Mouse (Mus musculus): ENCODE results near the gene Plaa. TPM values are rescaled to one million over a fixed set of nuclear protein-coding genes. Genes with fewer than 3 reads are reported as not detected.

The Plaa gene
- total and polyA plus RNA-seq, 3 experiments, result 61.0 to 136 (median 134) TPM

DNA sequence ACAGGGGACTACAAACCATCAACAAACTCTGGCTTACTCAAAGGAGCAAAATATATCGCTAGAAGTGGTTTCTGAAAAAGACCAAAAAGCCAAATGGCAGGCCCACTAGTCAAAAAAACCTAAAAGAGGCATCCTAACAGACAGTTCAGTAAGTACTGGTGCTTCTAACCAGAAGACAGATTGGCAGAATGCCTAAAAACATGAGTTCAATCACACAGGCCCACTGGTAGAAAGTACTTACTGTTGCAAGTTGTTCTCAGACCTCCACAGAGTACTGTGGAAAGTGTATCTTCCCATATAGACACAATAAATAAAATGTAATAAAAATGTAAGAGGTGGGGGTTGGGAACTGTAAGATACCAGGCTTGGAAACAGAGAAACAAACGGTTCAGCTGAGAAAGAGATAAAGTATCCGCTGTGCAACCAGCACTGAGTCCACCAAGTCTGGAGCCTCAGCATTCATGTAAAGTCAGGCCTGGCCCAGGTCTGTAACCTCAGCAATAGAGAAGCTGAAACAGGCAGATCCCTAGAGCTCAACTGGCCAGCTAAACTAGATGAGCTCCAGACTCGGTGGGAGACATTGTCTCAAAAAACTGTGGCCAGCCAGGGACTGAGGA is 11.2 kb downstream of the Plaa start:
- Histone ChIP-seq H3K4me3 (replicated peaks in 1 of 3; ENCODE audit: low read depth in 2 of 3, low read length in 2 of 3, poor library complexity in 1 of 3) (no peak overlapping the region), H3K36me3 (replicated peaks in 1 of 2; ENCODE audit: control insufficient read depth in 1 of 2, insufficient read depth in 1 of 2, low read length in 1 of 2) (peaks cover 0 to 26% of the 10 kb centered on the region in 2 experiments), H3K79me2 (replicated peaks; ENCODE audit: control insufficient read depth, extremely low read depth, insufficient read depth, poor library complexity, severe bottlenecking) (peaks cover 37% of the 10 kb centered on the region), H3K27me3 (replicated peaks) (no peaks in the 10 kb centered on the region), H3K4me1 (ENCODE audit: control insufficient read depth in 1 of 2, insufficient read depth in 2 of 2) (peaks cover 2 to 17% of the 10 kb centered on the region in 2 experiments; a peak in 2 of 4 replicates), H3K9ac (ENCODE audit: insufficient read depth, low read depth) (no peak overlapping the region), H3K27ac (ENCODE audit: insufficient read depth, low read depth) (no peak overlapping the region), H3K9me3 (replicated peaks; ENCODE audit: low read length) (no peaks in the 10 kb centered on the region), H3K4me2 (ENCODE audit: insufficient read depth, low read depth, poor library complexity, severe bottlenecking) (no peak overlapping the region)
- DNase-seq (ENCODE audit: extremely low read depth), result no peak
- dilution Hi-C loops (cut with MboI; ENCODE audit: extremely low pct_ligation_motif_present, extremely low pct_unique_long_range_greater_than_20kb, low sequenced_read_pairs) (no loop called here), in situ Hi-C loops (cut with MboI; ENCODE audit: low pct_ligation_motif_present, low pct_unique_long_range_greater_than_20kb, low sequenced_read_pairs) (no loop called here)
- TF ChIP-seq PAX5 (IDR thresholded peaks at IDR 0.05; ENCODE audit: low read length), result no peak
- TF ChIP-seq TCF12 (IDR thresholded peaks at IDR 0.05; ENCODE audit: low read depth, low read length), result no peak
- no peak for TF ChIP-seq E2F4 (IDR thresholded peaks at IDR 0.05; ENCODE audit: insufficient replicate concordance, low read depth, low read length)
- TF ChIP-seq POLR2A (IDR thresholded peaks at IDR 0.05; ENCODE audit: low read depth, low read length), result no peak
- TF ChIP-seq ZNF384 (IDR thresholded peaks at IDR 0.05; ENCODE audit: low read depth, low read length), result no peak
- no peak for TF ChIP-seq MAX (IDR thresholded peaks at IDR 0.05; ENCODE audit: low read length)
- no peak for TF ChIP-seq MXI1 (IDR thresholded peaks at IDR 0.05; ENCODE audit: low read depth, low read length)
- TF ChIP-seq ZKSCAN1 (IDR thresholded peaks at IDR 0.05; ENCODE audit: borderline replicate concordance, low read depth, low read length), result no peak
- no peak for TF ChIP-seq SMC3 (IDR thresholded peaks at IDR 0.05; ENCODE audit: low read depth, low read length)
- no peak for TF ChIP-seq RCOR1 (conservative IDR thresholded peaks at IDR 0.05; ENCODE audit: low read depth, low read length)
- TF ChIP-seq MAZ (IDR thresholded peaks at IDR 0.05; ENCODE audit: low read depth, low read length), result no peak
- TF ChIP-seq KAT2A (IDR thresholded peaks at IDR 0.05; ENCODE audit: insufficient replicate concordance, low read length), result no peak
- no peak for TF ChIP-seq HCFC1 (IDR thresholded peaks at IDR 0.05; ENCODE audit: low read depth, low read length)
- no peak for TF ChIP-seq USF1 (IDR thresholded peaks at IDR 0.05; ENCODE audit: low read depth, low read length)
- TF ChIP-seq POLR2AphosphoS2 (IDR thresholded peaks at IDR 0.05; ENCODE audit: low read depth, low read length), result no peak

DNA sequence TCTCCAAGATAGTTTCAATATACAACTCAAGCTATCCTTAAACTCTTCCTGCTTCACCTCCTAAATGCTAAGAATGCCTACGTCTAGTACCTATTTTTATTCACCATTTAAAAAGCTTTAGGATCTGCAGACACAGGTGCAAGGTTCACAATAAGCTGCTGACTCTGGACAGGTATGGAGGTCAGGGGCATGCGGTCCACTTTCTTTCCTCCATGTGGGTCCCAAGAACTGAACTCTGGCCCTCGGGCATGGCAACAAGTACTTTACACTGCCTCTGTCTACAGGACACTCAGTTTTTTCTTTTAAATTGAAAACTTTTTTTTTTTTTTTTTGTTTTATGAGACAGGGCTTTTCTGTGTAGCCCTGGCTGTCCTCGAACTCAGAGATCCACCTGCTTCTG is 30.4 kb downstream of the Plaa start:
- H3K27me3 ChIP-seq (replicated peaks), result no peaks in the 10 kb centered on the region
- H3K79me2 ChIP-seq (replicated peaks; ENCODE audit: control insufficient read depth, extremely low read depth, insufficient read depth, poor library complexity, severe bottlenecking), result no peaks in the 10 kb centered on the region
- DNase-seq (ENCODE audit: extremely low read depth), result no peak
- in situ Hi-C loops (cut with MboI; ENCODE audit: low pct_ligation_motif_present, low pct_unique_long_range_greater_than_20kb, low sequenced_read_pairs) (no loop called here), dilution Hi-C loops (cut with MboI; ENCODE audit: extremely low pct_ligation_motif_present, extremely low pct_unique_long_range_greater_than_20kb, low sequenced_read_pairs) (no loop called here)
- H3K9ac ChIP-seq (ENCODE audit: insufficient read depth, low read depth), result no peak overlapping the region
- H3K4me2 ChIP-seq (ENCODE audit: insufficient read depth, low read depth, poor library complexity, severe bottlenecking), result no peak overlapping the region
- H3K9me3 ChIP-seq (replicated peaks; ENCODE audit: low read length), result no peaks in the 10 kb centered on the region
- peaks cover 9 to 67% of the 10 kb centered on the region in 2 experiments for H3K36me3 ChIP-seq (replicated peaks in 1 of 2; ENCODE audit: control insufficient read depth in 1 of 2, insufficient read depth in 1 of 2, low read length in 1 of 2)
- H3K27ac ChIP-seq (ENCODE audit: insufficient read depth, low read depth), result no peak overlapping the region
- no peak overlapping the region for H3K4me3 ChIP-seq (replicated peaks in 1 of 3; ENCODE audit: low read depth in 2 of 3, low read length in 2 of 3, poor library complexity in 1 of 3)
- TF ChIP-seq NELFE (IDR thresholded peaks at IDR 0.05; ENCODE audit: low read depth, low read length) (no peak), USF2 (conservative IDR thresholded peaks at IDR 0.05; ENCODE audit: low read depth, low read length) (no peak), TCF12 (IDR thresholded peaks at IDR 0.05; ENCODE audit: low read depth, low read length) (no peak), MYC (IDR thresholded peaks at IDR 0.05; ENCODE audit: low read depth, low read length) (no peak), SMC3 (IDR thresholded peaks at IDR 0.05; ENCODE audit: low read depth, low read length) (no peak), CTCF (conservative IDR thresholded peaks at IDR 0.05 in 1 of 2, IDR thresholded peaks at IDR 0.05 in 1 of 2; ENCODE audit: low read depth in 2 of 2, low read length in 2 of 2) (no peak), NRF1 (IDR thresholded peaks at IDR 0.05; ENCODE audit: low read depth, low read length) (no peak), MXI1 (IDR thresholded peaks at IDR 0.05; ENCODE audit: low read depth, low read length) (no peak), MAFK (IDR thresholded peaks at IDR 0.05; ENCODE audit: insufficient replicate concordance, low read length) (no peak), ZMIZ1 (IDR thresholded peaks at IDR 0.05; ENCODE audit: low read depth, low read length) (no peak), CHD2 (IDR thresholded peaks at IDR 0.05; ENCODE audit: low read length) (no peak), MEF2A (IDR thresholded peaks at IDR 0.05; ENCODE audit: borderline replicate concordance, low read depth, low read length) (no peak), POLR2AphosphoS2 (IDR thresholded peaks at IDR 0.05; ENCODE audit: low read depth, low read length) (no peak), JUND (conservative IDR thresholded peaks at IDR 0.05; ENCODE audit: low read depth, low read length) (no peak), ELF1 (IDR thresholded peaks at IDR 0.05; ENCODE audit: low read depth, low read length) (no peak), TBP (conservative IDR thresholded peaks at IDR 0.05; ENCODE audit: low read depth, low read length) (no peak)
- no peaks in the 10 kb centered on the region for H3K4me1 ChIP-seq (ENCODE audit: control insufficient read depth in 1 of 2, insufficient read depth in 2 of 2)
